Mouse (Mus musculus) E14TG2a.4 (cell line): Measurements from ENCODE around the gene Aire.

Experiments
- H3K27me3 ChIP-seq: 2 replicates; pipeline ENCODE4 v1.6.1; 2014; ENCODE audit warnings: low read length, control low read depth; ENCODE audit not compliant: insufficient read depth
- H3K36me3 ChIP-seq: 2 replicates; pipeline ENCODE4 v1.6.1; 2014; ENCODE audit warnings: low read length, control low read depth; ENCODE audit not compliant: insufficient read depth
- H3K4me1 ChIP-seq: replicated peaks from 2 replicates; pipeline ENCODE4 v1.6.1; 2014; ENCODE audit warnings: low read depth, low read length, control low read depth
- H3K4me3 ChIP-seq: replicated peaks from 2 replicates; pipeline ENCODE4 v1.5.1; 2014; ENCODE audit warnings: mild to moderate bottlenecking, low read length
- H3K9me3 ChIP-seq: 2 replicates; pipeline ENCODE4 v1.6.1; 2014; ENCODE audit warnings: low read length, control low read depth
- CTCF ChIP-seq: conservative IDR thresholded peaks from 2 replicates; pipeline ENCODE4 v1.5.1; 2014; ENCODE audit warnings: low read length
- NANOG ChIP-seq: IDR thresholded peaks from 2 replicates; pipeline ENCODE4 v1.6.1; 2014; ENCODE audit warnings: borderline replicate concordance, low read length, mixed read lengths
- POU5F1 ChIP-seq: IDR thresholded peaks from 2 replicates; pipeline ENCODE4 v1.6.1; 2014; ENCODE audit warnings: low read length, borderline replicate concordance

Gene Aire

DNA sequence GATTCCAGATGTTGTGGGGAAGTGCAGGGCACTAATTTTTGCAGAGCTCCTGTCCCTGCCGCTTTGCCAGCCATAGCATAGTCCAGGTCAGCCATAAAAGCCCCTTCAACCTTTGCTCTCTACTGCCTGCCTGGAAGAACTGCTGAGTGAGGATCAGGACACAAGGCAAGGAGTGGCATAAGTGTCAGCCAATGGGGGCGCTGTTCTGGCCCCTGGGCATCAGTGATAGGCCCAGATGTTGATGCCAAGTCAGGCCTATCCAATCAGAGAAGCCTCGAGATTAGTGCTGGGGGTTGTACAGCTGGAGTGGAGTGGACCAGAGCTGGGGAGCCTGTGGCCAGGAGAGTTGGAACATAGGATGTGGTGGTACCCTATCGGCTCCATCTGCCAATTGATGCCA, 23.8 kb upstream of the Aire start:
- Histone ChIP-seq H3K36me3 (peaks cover 69% of the 10 kb centered on the region), H3K27me3 (peaks cover 6% of the 10 kb centered on the region), H3K9me3 (no peaks in the 10 kb centered on the region), H3K4me3 (peak overlapping the region; percentile 23; the same call in 1 of the 2 replicates), H3K4me1 (peaks cover 49% of the 10 kb centered on the region)
- TF ChIP-seq POU5F1 (no peak), CTCF (no peak)

DNA sequence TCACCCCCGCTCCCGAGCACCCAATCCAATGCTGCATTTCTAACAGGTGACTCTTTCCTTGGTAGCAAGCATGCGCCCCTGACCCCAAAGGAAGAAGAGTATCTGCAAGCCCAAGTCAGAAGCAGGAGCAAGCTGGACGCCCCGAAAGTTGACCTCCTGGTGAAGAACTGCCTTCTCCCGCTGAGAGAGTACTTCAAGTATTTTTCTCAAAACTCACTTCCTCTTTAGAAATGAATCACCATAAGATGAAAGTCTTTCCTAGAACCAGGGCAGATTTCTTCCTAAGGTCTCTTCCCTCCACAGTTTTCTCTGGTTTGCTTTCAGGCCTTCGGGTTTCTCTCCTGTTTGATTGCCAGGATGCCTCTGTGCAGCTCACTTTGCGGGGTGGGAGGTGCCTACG, 19.7 kb upstream of the Aire start:
- no peak for TF ChIP-seq POU5F1
- no peak for TF ChIP-seq NANOG
- TF ChIP-seq CTCF = no peak
- H3K27me3 ChIP-seq = no peaks in the 10 kb centered on the region
- peaks cover 62% of the 10 kb centered on the region for H3K4me1 ChIP-seq

DNA sequence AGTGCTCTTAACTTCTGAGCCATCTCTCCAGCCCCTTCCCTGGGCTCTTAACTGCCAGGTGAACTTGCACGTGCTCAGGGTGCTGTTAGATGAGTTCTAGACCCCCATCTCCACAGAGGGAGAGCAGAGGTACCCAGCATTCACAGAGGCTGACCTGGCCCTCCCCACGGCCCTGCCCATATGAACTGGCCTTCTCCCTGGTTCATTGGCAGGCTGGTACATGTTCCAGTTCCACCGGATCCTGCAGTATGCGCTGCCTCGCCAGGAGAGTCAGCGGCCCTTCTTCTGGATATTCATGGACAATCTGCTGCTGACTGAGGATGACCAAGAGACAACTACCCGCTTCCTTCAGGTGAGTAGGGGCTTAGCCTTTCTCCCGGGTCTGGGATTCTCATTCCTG, 13.6 kb upstream of the Aire start:
- TF ChIP-seq NANOG = no peak
- TF ChIP-seq POU5F1 = no peak
- TF ChIP-seq CTCF = no peak
- H3K4me1 ChIP-seq = peaks cover 76% of the 10 kb centered on the region
- H3K4me3 ChIP-seq = no peak overlapping the region
- no peaks in the 10 kb centered on the region for H3K27me3 ChIP-seq
- peaks cover 96% of the 10 kb centered on the region for H3K36me3 ChIP-seq
- H3K9me3 ChIP-seq = peaks cover 13% of the 10 kb centered on the region; the same call in 1 of the 2 replicates

More for the DNA sequence above, 19.7 kb upstream of the Aire start:
- Histone ChIP-seq H3K9me3 (no peaks in the 10 kb centered on the region), H3K36me3 (peaks cover 85% of the 10 kb centered on the region), H3K4me3 (no peak overlapping the region)

DNA sequence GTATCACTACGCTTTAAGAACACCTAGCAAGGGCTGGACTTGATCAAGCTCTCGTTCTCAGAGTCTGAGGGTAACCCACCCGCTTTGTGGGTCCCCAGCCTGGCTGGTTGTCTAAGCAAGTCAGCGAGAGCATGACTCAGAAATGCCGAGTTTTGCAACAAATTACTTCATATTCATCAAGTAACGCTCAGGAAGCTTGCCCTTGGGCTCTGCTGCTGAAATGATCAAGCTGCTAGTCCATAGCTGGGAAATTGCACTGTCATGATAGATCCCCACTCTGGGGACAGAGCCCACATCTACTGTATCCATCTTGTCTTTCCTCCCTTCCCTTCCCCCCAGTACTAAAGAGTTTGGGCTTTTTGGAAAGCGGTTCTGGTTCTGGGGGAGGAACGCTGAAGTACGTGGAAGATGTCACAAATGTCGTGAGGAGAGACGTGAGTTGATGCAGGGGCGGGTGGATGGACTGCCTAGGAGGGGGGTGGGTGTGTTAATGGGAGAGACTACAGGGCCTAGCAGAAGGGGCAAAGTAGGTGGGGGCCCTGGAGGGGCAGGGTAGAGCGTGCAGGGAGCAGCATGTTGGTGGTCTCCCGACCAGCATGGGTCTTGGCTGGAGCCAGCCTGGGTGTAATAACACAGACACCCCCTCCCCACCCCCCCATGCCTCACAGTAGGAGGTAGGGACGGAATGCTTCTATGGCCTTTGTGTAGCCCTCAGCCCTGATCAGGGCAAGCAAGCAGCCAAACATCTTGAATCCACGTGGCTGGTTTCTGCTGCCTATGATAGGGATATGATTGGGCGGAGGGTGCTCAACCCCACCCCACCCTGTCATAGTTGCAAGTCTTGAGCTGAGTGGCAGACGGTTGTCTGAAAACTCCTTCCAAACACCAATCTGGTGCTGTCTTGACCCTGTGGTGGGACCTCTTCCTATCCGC, 11.5 kb upstream of the Aire start:
- Histone ChIP-seq H3K36me3 (peaks cover 93% of the 10 kb centered on the region), H3K9me3 (peaks cover 13% of the 10 kb centered on the region; the same call in 1 of the 2 replicates), H3K4me1 (peaks cover 81% of the 10 kb centered on the region), H3K27me3 (no peaks in the 10 kb centered on the region), H3K4me3 (peak overlapping the region; percentile 17; the same call in 1 of the 2 replicates)
- TF ChIP-seq POU5F1 (no peak), NANOG (no peak), CTCF (no peak)

DNA sequence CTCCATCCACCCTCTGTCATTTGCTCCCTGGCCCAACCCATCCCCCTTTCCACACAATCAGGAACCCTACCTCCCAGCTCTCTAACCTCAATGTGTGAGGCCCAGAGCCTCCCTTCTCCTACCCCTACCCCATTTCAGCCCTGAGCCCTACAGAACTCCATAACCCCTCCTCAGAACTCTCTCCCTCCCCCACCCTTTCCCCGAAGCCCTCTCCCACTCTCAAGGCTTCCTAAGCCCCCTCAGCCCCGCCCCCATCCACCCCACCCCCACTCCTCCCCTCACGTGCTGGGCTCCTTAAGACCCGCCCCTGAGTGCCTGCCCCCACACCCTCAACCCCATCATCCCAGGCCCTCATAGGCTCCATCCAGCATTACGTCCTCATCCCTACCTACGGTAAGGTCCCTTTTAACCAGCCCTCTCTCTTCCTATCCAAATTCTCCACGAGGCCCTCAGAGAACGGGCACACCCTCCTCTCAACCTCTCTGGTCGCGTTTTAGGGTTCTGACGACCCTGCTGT, 6.2 kb upstream of the Aire start:
- Histone ChIP-seq H3K4me1 (peaks cover 91% of the 10 kb centered on the region), H3K36me3 (peaks cover 47% of the 10 kb centered on the region)
- TF ChIP-seq NANOG = no peak
- TF ChIP-seq POU5F1 = no peak
- TF ChIP-seq CTCF = no peak

DNA sequence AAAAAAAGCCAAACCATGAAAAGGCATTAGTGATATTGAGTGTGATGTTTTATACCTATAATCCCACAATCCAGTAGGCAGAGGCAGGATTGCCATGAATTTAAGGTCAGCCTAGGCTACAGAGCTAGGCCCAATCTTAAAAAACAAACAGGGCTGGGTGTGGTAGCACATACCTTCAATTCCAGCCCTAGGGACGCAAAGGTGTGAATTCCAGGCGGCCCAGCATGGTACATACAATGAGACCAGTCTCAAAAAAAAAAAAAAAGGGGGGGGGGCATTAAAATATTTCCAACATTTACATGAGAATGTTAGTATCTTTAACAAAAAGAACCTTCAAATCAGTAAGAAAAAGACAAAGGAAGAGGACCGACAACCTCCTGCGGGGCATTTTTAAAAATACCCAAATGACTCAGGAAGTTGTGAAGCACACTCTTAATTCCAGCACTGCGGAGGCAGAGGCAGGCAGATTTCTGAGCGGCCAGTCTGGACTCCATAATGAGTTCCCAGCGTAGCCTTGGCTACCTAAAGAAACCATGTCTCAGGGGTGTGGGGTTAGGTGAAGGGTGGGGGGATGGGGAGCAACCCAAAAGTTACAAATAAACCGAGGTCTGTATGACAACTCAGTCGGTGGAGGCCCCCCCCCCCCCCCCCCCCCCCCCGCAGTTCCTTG, 4.8 kb upstream of the Aire start:
- Histone ChIP-seq H3K27me3 (no peaks in the 10 kb centered on the region), H3K9me3 (no peaks in the 10 kb centered on the region), H3K4me3 (no peak overlapping the region), H3K36me3 (peaks cover 33% of the 10 kb centered on the region), H3K4me1 (peaks cover 91% of the 10 kb centered on the region)
- no peak for TF ChIP-seq CTCF
- no peak for TF ChIP-seq NANOG
- no peak; the same call in 1 of the 2 replicates for TF ChIP-seq POU5F1

More for the DNA sequence above, 6.2 kb upstream of the Aire start:
- Histone ChIP-seq H3K4me3 (peak overlapping the region; percentile 84), H3K27me3 (no peaks in the 10 kb centered on the region), H3K9me3 (no peaks in the 10 kb centered on the region)

GRCm38 (mm10) chr10:78046388-78046787, 3.0 kb upstream of the Aire start:
- Histone ChIP-seq H3K9me3 (no peaks in the 10 kb centered on the region), H3K36me3 (peaks cover 18% of the 10 kb centered on the region), H3K4me1 (peaks cover 91% of the 10 kb centered on the region), H3K4me3 (no peak overlapping the region), H3K27me3 (0 out of 2 replicates have a peak, but pooled peaks cover 3% of the 10 kb centered on the region)
- no peak for TF ChIP-seq POU5F1
- no peak for TF ChIP-seq CTCF
- no peak for TF ChIP-seq NANOG

GRCm38 (mm10) chr10:78044531-78044930, 1.1 kb upstream of the Aire start:
- Histone ChIP-seq H3K4me3 (no peak overlapping the region), H3K27me3 (0 out of 2 replicates have a peak, but pooled peaks cover 3% of the 10 kb centered on the region), H3K36me3 (peaks cover 19% of the 10 kb centered on the region), H3K9me3 (no peaks in the 10 kb centered on the region), H3K4me1 (peaks cover 92% of the 10 kb centered on the region)
- TF ChIP-seq POU5F1 (no peak), NANOG (no peak), CTCF (no peak)
